Mouse (Mus musculus) layer of hippocampus, adult 8-10 months (tissue): ENCODE data around the gene Kpna4. TPM values are rescaled to one million over a fixed set of nuclear protein-coding genes. Genes with fewer than 3 reads are reported as not detected.

Experiments used
- total RNA-seq, 4 experiments: library from RNA; stranded (reverse); gene quantifications; 2 replicates each; pipeline ENCODE4 v1.2.4; 2022

Kpna4 gene
- total RNA-seq, 4 experiments from 2014 or later = 68.1 to 94.4 (median 81.2) TPM

Other genes starting within 250 kb of the Kpna4 start
- 10 to 100 TPM; 23.9 to 30.2 (median 28.3) TPM for gene Ift80, start 122.5 kb downstream of the Kpna4 start, total RNA-seq
- gene Smc4, start 122.4 kb downstream of the Kpna4 start, total RNA-seq = 1 to 10 TPM; 5.8 to 10.0 (median 7.5) TPM
- gene Trim59, start 82.4 kb downstream of the Kpna4 start, total RNA-seq = 10 to 100 TPM; 14.2 to 18.5 (median 17.1) TPM
- gene Arl14, start 95.3 kb upstream of the Kpna4 start, total RNA-seq = not detected
- gene Ppm1l, start 189.7 kb upstream of the Kpna4 start, total RNA-seq = 10 to 100 TPM; 49.6 to 54.8 (median 52.7) TPM